Mouse (Mus musculus): ENCODE data around the gene Tmem201. TPM values are rescaled to one million over a fixed set of nuclear protein-coding genes. Genes with fewer than 3 reads are reported as not detected.

The Tmem201 gene
- polyA plus RNA-seq, 1 experiment from 2014 or later = 20.7 TPM

- Histone ChIP-seq H3K36me3 (ENCODE audit: control insufficient read depth, insufficient read depth, low read length) (no peaks in the 10 kb centered on the region), H3K27ac (replicated peaks; ENCODE audit: low read depth, low read length) (no peak overlapping the region), H3K4me1 (ENCODE audit: control insufficient read depth, insufficient read depth, low read length) (peaks cover 4% of the 10 kb centered on the region; the same call in 1 of the 2 replicates), H3K27me3 (replicated peaks; ENCODE audit: control insufficient read depth, insufficient read depth, low read length) (peaks cover 21% of the 10 kb centered on the region), H3K9ac (ENCODE audit: low read depth, low read length) (no peak overlapping the region), H3K4me2 (ENCODE audit: low read depth, low read length) (no peak overlapping the region), H3K4me3 (ENCODE audit: low read depth, low read length) (no peak overlapping the region), H3K9me3 (ENCODE audit: control insufficient read depth, low read length) (no peaks in the 10 kb centered on the region)
- DNase-seq (ENCODE audit: low spot score) (peak; percentile 56), ATAC-seq (ENCODE audit: low read depth) (no peak)
- WGBS = 61% methylated on average over 18 of the region's 18 CpGs
Observed at GRCm38 (mm10) chr4:149701426-149702209, 36.2 kb downstream of the Tmem201 start.

GRCm38 (mm10) chr4:149699953-149700352, 37.9 kb downstream of the Tmem201 start:
- Histone ChIP-seq H3K9ac (ENCODE audit: low read depth, low read length) (no peak overlapping the region), H3K27me3 (replicated peaks; ENCODE audit: control insufficient read depth, insufficient read depth, low read length) (peaks cover 21% of the 10 kb centered on the region), H3K36me3 (ENCODE audit: control insufficient read depth, insufficient read depth, low read length) (no peaks in the 10 kb centered on the region), H3K27ac (replicated peaks; ENCODE audit: low read depth, low read length) (no peak overlapping the region), H3K4me1 (ENCODE audit: control insufficient read depth, insufficient read depth, low read length) (peaks cover 7% of the 10 kb centered on the region), H3K9me3 (ENCODE audit: control insufficient read depth, low read length) (no peaks in the 10 kb centered on the region), H3K4me2 (ENCODE audit: low read depth, low read length) (no peak overlapping the region), H3K4me3 (ENCODE audit: low read depth, low read length) (no peak overlapping the region)
- WGBS = 83% methylated on average over 4 of the region's 4 CpGs
- no peak for ATAC-seq (ENCODE audit: low read depth)
- no peak for DNase-seq (ENCODE audit: low spot score)

GRCm38 (mm10) chr4:149698197-149698821, 39.5 kb downstream of the Tmem201 start:
- H3K4me2 ChIP-seq (ENCODE audit: low read depth, low read length) = peak overlapping the region; percentile 76
- peak; percentile 86 for ATAC-seq (ENCODE audit: low read depth)
- H3K36me3 ChIP-seq (ENCODE audit: control insufficient read depth, insufficient read depth, low read length) = no peaks in the 10 kb centered on the region
- H3K9ac ChIP-seq (ENCODE audit: low read depth, low read length) = peak overlapping the region; percentile 66
- under 1% methylated on average over 19 of the region's 35 CpGs for WGBS
- H3K27me3 ChIP-seq (replicated peaks; ENCODE audit: control insufficient read depth, insufficient read depth, low read length) = peaks cover 21% of the 10 kb centered on the region
- peak; percentile 60 for DNase-seq (ENCODE audit: low spot score)
- H3K9me3 ChIP-seq (ENCODE audit: control insufficient read depth, low read length) = no peaks in the 10 kb centered on the region
- peaks cover 7% of the 10 kb centered on the region for H3K4me1 ChIP-seq (ENCODE audit: control insufficient read depth, insufficient read depth, low read length)
- H3K4me3 ChIP-seq (ENCODE audit: low read depth, low read length) = peak overlapping the region; percentile 48
- H3K27ac ChIP-seq (replicated peaks; ENCODE audit: low read depth, low read length) = no peak overlapping the region

DNA sequence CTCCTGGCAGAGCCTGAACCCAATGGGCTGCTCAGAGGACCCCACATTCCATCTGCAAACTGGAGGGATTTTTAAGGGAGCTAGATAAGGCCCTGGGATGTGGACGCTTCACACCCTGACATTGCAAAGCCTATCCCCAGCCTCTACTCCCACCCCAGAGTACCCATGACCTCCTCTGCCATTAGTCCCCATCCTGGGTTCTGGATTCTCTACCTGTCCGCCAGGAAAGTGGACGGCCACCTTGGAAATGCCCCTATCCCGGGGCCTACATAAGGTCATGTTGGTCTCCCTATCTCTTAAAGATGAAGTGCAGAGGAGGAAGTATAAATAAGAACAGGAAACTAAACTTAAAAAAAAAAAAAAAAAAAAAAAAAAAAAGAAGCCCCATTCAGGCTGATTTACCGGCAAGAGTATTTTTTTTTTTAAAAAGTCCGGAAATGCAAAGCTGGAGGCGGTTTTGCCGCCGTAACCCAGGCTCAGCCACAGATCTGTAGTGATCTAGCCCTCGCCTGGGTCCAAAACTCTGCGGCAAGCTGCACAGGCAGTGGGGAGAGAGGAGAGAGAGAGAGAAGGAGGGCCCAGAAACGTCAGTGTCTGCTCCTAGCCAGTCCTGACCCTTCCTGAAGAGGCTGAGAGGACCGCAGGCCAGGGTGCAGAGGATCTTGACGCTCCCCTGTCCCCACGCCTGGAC, 40.2 kb downstream of the Tmem201 start:
- no peak overlapping the region for H3K27ac ChIP-seq (replicated peaks; ENCODE audit: low read depth, low read length)
- peak; percentile 20; the same call in 1 of the 2 replicates for ATAC-seq (ENCODE audit: low read depth)
- 21% methylated on average over 14 of the region's 15 CpGs for WGBS

GRCm38 (mm10) chr4:149696189-149696971, 41.5 kb downstream of the Tmem201 start:
- DNase-seq (ENCODE audit: low spot score) (peak; percentile 26), ATAC-seq (ENCODE audit: low read depth) (no peak)
- Histone ChIP-seq H3K4me1 (ENCODE audit: control insufficient read depth, insufficient read depth, low read length) (peaks cover 10% of the 10 kb centered on the region), H3K9me3 (ENCODE audit: control insufficient read depth, low read length) (no peaks in the 10 kb centered on the region), H3K27me3 (replicated peaks; ENCODE audit: control insufficient read depth, insufficient read depth, low read length) (peaks cover 21% of the 10 kb centered on the region), H3K27ac (replicated peaks; ENCODE audit: low read depth, low read length) (no peak overlapping the region), H3K4me2 (ENCODE audit: low read depth, low read length) (no peak overlapping the region), H3K4me3 (ENCODE audit: low read depth, low read length) (no peak overlapping the region), H3K36me3 (ENCODE audit: control insufficient read depth, insufficient read depth, low read length) (no peaks in the 10 kb centered on the region), H3K9ac (ENCODE audit: low read depth, low read length) (no peak overlapping the region)
- WGBS = 28% methylated on average over 16 of the region's 16 CpGs

More for the DNA sequence above, 40.2 kb downstream of the Tmem201 start:
- peaks cover 21% of the 10 kb centered on the region for H3K27me3 ChIP-seq (replicated peaks; ENCODE audit: control insufficient read depth, insufficient read depth, low read length)
- peak overlapping the region; percentile 76 for H3K4me2 ChIP-seq (ENCODE audit: low read depth, low read length)
- no peaks in the 10 kb centered on the region for H3K36me3 ChIP-seq (ENCODE audit: control insufficient read depth, insufficient read depth, low read length)
- no peak for DNase-seq (ENCODE audit: low spot score)
- H3K9me3 ChIP-seq (ENCODE audit: control insufficient read depth, low read length) = no peaks in the 10 kb centered on the region
- peak overlapping the region; percentile 66 for H3K9ac ChIP-seq (ENCODE audit: low read depth, low read length)
- peaks cover 7% of the 10 kb centered on the region for H3K4me1 ChIP-seq (ENCODE audit: control insufficient read depth, insufficient read depth, low read length)
- peak overlapping the region; percentile 48 for H3K4me3 ChIP-seq (ENCODE audit: low read depth, low read length)

GRCm38 (mm10) chr4:149691368-149691767, 46.5 kb downstream of the Tmem201 start:
- H3K36me3 ChIP-seq (ENCODE audit: control insufficient read depth, insufficient read depth, low read length) = no peaks in the 10 kb centered on the region
- H3K27me3 ChIP-seq (replicated peaks; ENCODE audit: control insufficient read depth, insufficient read depth, low read length) = no peaks in the 10 kb centered on the region
- no peak overlapping the region for H3K27ac ChIP-seq (replicated peaks; ENCODE audit: low read depth, low read length)
- H3K4me3 ChIP-seq (ENCODE audit: low read depth, low read length) = no peak overlapping the region
- peak; percentile 22; the same call in 1 of the 2 replicates for ATAC-seq (ENCODE audit: low read depth)
- 32% methylated on average over 8 of the region's 8 CpGs for WGBS
- no peak overlapping the region for H3K4me2 ChIP-seq (ENCODE audit: low read depth, low read length)
- H3K4me1 ChIP-seq (ENCODE audit: control insufficient read depth, insufficient read depth, low read length) = peaks cover 11% of the 10 kb centered on the region; the same call in 1 of the 2 replicates
- peak; percentile 56 for DNase-seq (ENCODE audit: low spot score)
- no peak overlapping the region for H3K9ac ChIP-seq (ENCODE audit: low read depth, low read length)
- H3K9me3 ChIP-seq (ENCODE audit: control insufficient read depth, low read length) = no peaks in the 10 kb centered on the region

DNA sequence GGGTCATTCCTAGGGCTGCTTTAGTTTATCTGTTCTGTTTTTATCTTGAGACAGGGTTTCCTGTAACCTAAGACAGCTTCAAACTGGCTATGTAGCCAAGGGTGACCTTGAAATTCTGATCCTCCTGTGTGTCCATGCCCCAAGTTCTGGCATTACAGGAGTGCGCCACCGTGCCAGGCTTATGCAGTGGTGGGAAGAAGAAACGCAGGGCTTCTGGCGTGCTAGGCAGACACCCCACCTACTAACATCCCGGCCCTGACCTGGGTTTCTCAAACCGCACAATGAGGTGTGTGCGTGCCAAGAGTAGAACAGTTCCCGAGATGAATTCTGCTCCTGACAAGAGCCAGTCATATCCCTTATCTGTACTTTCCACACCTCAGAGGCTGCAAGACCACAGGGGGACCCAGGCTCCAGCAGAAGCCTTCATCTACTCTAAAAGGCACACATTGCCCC, 47.0 kb downstream of the Tmem201 start:
- H3K4me3 ChIP-seq (ENCODE audit: low read depth, low read length) = no peak overlapping the region
- no peak overlapping the region for H3K4me2 ChIP-seq (ENCODE audit: low read depth, low read length)
- H3K4me1 ChIP-seq (ENCODE audit: control insufficient read depth, insufficient read depth, low read length) = 0 out of 2 replicates have a peak, but pooled peaks cover 9% of the 10 kb centered on the region
- H3K27ac ChIP-seq (replicated peaks; ENCODE audit: low read depth, low read length) = no peak overlapping the region
- H3K27me3 ChIP-seq (replicated peaks; ENCODE audit: control insufficient read depth, insufficient read depth, low read length) = no peaks in the 10 kb centered on the region
- no peaks in the 10 kb centered on the region for H3K36me3 ChIP-seq (ENCODE audit: control insufficient read depth, insufficient read depth, low read length)
- ATAC-seq (ENCODE audit: low read depth) = no peak
- H3K9me3 ChIP-seq (ENCODE audit: control insufficient read depth, low read length) = no peaks in the 10 kb centered on the region
- DNase-seq (ENCODE audit: low spot score) = no peak
- H3K9ac ChIP-seq (ENCODE audit: low read depth, low read length) = no peak overlapping the region
- 83% methylated on average over 8 of the region's 8 CpGs for WGBS
